Mouse (Mus musculus): ENCODE data around the gene Ntn1.

GRCm38 (mm10) chr11:68308911-68309580, 91.6 kb downstream of the Ntn1 start:
- TF ChIP-seq POLR2A (IDR thresholded peaks at IDR 0.05; ENCODE audit: low read depth, low read length): no peak
- TF ChIP-seq CTCF (IDR thresholded peaks at IDR 0.05; ENCODE audit: extremely low read depth, insufficient read length, insufficient replicate concordance, low read depth, low read length): no peak

Data from small intestine, adult 2 months (tissue).